Mouse (Mus musculus): ENCODE data around the gene Nln.

The Nln gene

DNA sequence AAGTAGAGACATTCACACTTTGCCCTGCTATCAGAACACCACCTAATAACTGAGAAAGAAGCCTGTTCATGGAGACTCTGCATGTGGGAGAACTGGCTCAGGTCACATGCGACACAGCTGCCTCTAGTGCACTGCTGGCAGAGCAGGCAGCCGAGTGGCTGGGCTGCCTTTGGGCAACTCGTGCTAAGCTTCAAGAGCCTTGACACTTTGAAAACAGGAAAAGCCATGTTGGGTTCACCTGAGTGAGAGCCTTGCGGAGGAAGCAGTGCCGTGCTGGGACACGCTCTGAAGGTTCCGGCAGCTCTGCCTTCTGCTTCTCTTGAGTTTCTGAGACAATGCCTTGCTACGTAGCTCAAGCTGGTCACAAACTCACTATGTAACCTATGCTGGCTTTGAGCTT lies 66.7 kb downstream of the Nln start:
- DNase-seq (ENCODE audit: low read depth, low spot score), result peak; percentile 17

DNA sequence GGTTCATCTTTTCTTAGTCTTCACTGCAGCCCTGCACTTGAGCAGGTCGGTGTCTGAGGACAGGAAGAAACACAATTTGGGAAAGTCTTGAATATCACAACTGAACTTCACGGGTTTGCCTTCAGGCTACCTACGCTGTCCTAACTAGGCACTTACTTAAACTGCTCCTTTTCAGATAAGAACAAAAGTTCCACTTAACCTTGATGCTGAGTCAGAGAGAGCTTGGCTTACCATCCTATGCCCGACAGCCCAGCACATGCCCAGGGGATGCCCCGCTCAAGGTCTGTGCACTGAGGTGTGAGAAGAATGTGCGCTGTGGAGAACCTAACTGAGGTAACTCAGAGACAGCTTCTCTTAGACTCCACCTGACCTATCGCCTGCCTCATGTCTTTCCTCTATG lies 67.9 kb downstream of the Nln start:
- peak; percentile 79 for DNase-seq (ENCODE audit: low read depth, low spot score)

DNA sequence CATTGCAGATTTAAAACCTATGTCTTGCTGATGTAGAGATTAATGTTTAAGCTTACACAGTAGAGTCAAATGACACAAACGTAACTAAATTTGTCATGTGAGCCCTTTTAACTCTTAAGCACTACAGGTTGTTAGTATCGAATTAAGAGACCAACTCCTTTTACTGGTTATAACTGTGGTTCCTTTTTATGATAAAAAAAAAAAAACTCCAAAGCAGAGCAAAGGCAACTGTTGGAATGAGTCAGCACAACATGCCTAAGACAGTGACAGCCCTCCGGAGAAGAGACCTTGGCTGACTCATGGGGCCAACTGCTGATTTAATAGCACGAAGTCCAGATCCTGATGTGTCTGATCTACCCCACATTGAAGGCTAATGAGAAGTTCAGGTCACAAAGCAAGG lies 68.5 kb downstream of the Nln start:
- no peak for DNase-seq (ENCODE audit: low read depth, low spot score)

DNA sequence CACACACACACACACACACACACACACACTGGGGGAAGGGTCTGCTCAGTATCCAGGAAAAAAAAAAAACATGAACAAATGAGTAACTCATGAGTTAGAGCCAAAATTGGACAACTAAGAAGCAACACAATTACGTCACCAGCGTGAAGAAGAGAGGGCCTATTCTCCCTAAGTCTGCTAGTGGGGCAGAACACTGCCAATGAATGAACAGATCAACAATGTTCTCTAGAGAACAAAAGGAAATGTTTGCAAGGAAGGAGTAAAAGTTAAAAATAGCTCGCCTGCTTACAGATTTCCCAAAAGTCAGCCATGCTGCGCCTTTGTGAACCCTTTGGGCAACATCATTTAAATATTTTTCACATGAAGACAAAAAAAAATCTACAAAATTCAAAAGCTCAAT lies 69.6 kb downstream of the Nln start:
- DNase-seq (ENCODE audit: low read depth, low spot score), result no peak

DNA sequence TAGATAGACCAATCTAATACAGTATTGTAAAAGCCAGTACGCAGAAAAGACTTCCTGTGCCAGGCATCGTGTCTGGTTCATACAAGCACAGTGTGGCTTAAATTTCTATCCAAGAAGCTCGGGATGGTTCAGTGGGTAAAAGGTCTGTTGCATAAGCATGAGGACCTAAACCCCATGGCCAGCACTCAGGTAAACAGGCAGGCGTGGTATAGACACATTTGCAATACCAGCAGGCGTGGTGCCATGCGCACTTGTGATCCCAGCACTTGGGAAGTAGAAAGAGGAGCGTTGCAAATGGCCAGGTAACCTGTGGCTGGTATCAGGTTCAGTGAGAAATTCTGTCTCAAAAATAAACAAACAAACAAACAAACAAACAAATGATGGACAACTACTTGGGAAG lies 70.5 kb downstream of the Nln start:
- DNase-seq (ENCODE audit: low read depth, low spot score), result no peak

DNA sequence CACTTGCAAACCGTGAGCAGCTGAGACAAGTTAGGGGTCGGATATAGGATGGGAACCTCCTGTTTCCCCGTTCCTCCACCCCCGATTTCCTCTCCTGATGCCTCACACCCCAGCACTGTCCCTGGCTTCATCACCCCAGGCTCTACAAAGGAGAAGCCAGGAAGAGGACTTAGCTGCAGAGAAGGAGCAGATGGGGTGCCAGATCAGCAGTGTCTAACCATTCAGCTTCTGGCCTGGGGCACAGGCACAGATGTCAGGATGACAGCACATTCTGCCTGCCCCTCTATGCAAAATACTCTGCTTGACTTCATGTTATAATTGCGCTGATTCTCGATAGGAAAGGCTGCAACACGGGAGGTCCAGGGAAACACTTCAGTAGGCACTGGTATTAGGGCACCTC lies 71.1 kb downstream of the Nln start:
- DNase-seq (ENCODE audit: low read depth, low spot score), result no peak

DNA sequence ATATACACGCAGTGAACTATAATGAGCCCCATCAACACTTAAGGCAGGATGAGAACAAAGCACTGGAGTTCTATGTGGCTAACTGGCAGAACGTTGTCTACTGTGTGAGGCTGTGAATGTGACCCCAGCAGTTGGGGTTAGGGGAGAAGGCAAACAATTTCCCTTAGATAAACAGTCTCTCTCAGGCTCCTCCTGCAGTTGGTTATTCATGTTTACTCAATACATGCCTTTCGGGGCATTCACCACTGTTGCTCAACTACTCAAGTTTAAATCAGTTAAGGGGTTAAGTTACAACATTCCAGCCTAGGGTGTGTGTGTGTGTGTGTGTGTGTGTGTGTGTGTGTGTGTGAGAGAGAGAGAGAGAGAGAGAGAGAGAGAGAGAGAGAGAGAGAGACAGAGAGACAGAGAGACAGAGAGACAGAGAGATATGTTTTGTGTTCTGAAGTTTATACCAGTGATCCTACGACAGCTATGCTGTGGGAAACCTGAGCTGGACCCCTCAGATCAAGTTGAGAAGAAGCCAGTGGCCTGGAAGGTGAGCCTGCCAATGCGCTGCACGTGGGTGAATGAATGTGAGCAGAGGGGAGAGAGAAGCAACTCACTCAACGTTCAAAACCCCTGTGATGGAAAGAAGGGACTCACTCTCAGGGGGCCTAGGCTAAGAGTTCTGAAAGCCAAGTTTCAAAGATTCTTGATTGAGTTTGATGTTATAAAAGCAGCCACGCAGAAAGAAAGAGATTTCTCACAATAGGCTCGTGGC lies 71.7 kb downstream of the Nln start:
- no peak for DNase-seq (ENCODE audit: low read depth, low spot score)

DNA sequence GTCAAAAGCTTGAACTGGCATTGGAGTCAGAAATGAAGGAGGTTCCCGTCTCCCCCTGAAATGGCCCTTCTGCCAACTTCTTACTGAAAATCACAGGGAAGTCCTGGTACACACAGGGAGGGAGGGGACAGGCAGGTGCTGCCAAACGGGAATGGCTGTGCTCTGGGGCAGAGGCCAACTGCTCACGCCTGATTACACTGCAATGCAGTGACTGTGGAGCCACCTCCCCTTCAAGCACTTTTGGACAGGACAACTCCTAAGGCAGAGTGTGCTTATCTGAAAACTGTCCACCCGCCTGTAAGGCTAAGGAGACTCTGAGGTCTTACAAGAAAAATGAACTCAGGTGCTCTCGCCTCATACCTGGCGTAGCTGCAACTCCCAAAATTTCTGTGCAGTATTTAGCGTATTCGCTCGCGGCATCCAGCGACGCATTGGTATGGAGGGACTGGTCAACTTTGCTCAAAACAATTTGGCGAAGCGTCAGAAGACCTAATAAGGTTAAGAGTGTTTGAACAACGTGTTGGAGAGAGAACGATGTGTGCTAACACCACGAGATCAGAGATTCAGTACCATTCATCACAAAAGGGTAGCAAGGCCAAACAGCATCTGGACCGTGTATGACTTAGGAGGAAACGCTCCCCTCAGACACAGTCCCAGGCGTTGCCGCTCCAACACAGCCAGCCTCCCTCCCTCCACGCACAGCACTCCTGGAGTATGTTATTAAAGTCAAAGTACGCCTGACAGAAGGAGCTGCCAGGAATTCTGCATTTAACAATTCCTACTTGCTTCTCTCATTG lies 72.7 kb downstream of the Nln start:
- no peak for DNase-seq (ENCODE audit: low read depth, low spot score)

DNA sequence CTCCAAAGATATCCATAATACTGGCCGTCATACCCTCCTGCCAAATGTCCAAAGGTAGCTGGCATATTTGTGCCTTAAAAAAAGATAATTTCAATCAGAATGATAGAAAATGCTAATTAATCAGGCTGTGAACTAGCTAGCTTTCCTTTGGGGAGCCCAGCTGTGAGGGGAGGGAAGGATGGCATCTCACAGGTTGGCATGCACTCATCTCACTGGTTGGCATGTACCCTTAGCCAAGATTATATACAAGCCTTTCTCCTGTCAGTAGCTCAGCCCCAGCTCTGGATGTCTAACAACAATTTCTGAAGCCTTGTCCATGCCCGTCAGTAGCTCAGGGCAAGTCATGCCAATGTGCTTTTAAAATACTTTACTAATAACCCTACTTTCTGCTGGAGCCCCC lies 73.8 kb downstream of the Nln start:
- DNase-seq (ENCODE audit: low read depth, low spot score), result no peak

DNA sequence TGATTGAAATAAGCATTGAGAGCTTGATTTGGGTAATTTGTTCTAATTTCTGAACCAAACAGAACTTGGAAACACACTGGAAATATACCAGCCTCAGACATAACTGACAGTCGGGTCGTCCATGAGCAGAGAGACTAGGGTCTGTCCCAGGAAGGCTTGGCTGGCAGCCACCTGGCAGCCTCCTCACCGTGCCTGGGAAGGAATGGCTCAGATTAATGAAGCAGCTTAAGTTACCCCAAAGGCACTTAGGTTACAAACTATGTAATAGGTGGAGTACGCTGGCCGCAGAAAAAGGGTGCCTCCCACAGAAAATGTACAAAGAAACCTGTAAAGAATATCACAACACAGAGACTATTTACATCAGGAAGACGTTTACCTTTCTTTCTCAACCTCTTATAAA lies 74.6 kb downstream of the Nln start:
- DNase-seq (ENCODE audit: low read depth, low spot score), result no peak

DNA sequence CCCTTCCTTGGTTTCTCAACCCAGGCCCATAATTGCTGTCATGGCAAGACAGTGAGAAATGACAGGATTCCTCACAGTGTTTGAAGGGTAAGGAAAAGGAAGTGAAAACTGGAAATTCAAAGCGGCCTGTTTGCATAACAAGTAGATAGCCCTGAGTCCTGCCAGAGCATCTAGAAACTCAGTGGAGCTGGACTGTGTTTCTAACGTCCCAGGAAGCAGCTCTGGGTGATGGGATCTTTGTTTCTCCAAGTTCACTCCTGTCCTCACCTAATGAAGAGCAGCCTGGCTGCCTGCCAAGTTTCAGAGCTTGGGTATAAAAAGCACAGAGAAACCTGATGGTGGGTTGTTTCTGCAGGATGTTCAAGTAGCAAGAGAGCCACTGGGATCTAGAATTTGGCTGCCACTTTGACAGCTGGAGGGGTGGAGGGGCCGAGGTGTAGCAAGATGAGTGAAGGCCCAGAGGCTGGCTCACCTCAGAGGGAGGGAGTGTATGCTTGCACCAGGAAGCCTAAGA lies 76.7 kb downstream of the Nln start:
- peak; percentile 52 for DNase-seq (ENCODE audit: low read depth, low spot score)

DNA sequence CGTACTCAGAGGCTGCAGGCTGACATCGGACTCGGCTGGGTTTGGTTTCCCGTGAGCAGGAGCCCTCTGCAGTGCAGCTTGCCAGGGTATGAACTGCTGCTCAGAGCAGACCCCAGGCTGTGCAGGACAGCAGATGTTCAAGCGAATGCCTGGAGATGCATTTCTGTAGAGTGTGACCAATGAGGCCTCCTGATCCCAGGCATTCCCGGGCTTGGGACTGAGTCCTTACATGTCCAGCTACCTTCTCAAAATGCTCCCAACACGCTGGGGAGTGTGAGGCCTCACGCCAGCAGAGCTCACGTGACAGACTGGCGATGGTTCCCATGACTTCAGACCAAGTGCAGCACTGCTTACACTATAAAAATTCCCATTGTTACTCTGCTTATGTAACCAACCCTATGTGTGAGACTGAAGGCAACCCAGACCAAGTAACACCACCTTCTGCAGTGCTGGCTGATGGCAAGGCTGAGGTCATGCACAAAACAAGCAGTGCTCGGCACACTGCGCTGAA lies 77.5 kb downstream of the Nln start:
- DNase-seq (ENCODE audit: low read depth, low spot score), result no peak

DNA sequence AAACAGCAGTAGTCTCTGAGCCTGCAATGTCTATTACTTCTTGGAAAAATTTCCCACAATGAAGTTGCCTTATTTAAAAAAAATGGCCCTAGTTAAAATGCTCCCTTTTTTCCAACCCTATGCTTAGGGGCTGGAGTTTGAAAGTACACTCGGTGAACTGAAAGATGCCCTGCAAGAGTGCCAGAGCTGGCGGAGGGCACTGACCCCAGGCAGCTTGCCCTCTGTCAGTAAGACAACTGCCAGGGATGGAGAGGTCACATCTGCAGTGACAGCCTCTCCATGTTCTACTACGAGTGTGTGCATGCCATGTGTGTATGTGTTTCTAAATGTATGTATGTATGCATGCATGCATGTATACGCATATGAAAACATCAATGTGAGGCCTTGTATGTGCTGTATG lies 78.5 kb downstream of the Nln start:
- no peak for DNase-seq (ENCODE audit: low read depth, low spot score)

DNA sequence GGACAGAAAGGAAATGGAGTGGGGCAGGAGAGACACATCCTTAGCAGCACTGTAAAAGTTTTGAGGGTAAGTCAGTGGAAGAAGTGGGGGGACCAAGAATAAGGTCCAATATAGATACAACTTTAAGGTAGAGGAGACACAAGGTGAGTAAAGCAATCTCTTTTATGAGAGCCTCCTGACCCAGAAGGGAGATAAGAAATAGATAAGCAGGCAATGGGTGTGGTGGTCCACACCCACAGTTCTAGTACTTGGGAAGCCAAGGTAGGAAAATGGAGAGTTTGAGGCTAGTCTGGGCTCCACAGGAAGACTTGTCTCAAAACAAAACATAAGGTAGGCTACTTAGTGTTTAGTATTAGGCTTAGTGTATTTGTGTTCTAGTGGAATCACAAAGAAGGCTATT lies 79.9 kb downstream of the Nln start:
- DNase-seq (ENCODE audit: low read depth, low spot score), result no peak

DNA sequence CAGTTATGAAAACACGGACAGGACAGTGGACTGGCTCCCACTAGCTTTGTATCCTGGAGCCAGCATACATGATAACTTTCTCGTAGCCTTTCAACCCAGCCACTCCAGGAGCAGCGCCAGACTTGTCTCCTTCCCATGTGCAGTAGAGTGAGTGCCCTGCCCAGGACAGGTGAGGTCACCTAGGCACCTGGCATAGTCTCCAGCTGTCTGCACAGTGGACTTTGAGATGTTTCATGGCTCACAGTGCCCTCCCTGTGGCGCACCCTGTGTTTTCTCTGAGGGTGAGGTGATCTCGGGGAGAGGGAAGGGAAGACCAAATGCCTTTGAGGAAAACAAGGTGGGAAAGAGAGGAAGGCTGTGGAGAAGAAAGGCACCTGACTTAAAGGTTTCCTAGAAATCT lies 80.3 kb downstream of the Nln start:
- no peak for DNase-seq (ENCODE audit: low read depth, low spot score)

DNA sequence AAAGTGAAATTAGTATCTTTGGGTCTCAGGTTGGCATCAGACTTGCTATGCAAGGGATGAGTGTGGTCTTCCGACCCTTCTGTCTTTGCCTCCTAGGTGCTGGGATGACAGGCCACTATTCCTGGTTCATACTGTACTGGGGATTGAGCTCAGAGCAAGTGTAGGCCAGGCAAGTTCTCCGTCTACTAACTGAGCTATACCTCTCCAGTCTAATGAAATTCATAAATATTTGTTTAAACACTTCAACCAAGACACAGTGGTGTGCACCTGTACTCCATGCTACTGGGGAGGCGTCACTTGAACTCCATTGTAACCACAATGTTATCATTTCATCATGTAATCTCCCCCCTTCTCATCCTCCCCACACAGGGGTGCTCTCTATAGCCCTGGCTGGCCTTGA lies 82.9 kb downstream of the Nln start:
- DNase-seq (ENCODE audit: low read depth, low spot score), result no peak

DNA sequence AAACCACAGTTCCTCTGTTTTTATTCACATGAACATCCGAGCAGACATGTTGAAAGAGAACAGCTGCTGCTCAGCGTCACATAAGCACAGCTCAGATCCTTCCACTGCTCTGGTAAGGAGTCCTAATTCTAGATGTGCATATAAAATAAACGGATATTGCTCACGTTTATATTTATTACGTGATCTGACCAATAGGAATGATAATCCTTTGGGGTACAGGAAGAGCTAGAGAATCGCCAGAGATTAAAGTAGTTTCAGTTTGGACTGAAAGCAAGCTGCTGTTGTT lies 83.8 kb downstream of the Nln start:
- no peak for DNase-seq (ENCODE audit: low read depth, low spot score)

DNA sequence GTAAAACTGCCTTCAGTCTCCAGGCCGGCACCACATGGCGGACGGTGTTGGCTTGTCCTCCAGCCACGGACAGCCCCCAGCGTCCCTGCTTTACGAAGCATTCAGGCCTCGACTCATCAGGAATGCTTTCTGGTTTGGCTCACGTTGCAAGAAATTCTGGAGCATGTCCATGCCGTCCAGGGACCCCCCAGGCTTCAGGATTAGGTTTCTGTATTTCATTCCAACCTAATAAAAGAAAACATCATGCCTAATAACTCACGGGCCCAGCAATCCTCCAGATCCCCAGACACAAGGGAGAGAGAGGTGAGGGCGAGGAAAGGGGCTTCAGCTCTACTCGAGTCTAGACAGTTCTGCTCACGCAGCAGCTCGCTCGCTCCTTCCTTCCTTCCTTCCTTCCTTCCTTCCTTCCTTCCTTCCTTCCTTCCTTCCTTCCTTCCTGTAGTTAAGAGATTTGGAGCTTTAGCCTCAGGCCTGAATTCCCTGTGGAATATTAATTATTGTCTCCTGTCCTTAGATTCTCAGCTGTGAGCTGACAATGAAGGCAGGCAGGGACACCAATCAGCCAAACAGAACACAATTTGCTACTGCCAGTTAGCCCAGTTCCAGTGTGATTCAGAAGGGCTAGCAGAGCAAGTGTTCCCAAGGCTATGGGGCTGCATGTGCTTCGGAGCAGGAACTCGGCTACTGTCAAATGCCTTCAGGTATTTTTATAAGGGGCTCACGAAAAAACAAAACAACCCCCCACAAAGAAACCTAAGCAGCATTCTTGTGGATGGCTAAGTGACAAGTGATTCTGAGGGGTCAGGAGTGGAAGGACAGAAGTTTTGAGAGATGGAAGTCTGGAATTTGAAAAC lies 84.3 kb downstream of the Nln start:
- DNase-seq (ENCODE audit: low read depth, low spot score), result no peak

DNA sequence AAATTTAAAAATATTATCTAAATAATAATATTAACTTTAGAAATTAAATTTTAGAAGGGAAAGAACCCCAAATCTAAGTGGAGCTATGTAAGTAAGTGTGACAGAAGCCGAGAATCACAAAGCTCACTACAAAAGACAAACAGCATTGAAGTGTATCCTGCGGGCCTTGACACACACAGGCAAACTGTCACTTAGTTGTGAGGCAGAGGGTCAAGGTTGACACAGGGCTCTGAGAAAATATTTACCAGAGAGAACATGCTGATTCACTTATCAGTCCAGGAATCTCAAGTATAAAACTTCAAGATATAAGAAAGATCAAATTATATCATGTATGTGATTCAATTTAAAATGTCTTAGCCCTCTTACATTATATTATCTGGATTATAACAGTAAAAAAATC lies 85.1 kb downstream of the Nln start:
- DNase-seq (ENCODE audit: low read depth, low spot score), result no peak

DNA sequence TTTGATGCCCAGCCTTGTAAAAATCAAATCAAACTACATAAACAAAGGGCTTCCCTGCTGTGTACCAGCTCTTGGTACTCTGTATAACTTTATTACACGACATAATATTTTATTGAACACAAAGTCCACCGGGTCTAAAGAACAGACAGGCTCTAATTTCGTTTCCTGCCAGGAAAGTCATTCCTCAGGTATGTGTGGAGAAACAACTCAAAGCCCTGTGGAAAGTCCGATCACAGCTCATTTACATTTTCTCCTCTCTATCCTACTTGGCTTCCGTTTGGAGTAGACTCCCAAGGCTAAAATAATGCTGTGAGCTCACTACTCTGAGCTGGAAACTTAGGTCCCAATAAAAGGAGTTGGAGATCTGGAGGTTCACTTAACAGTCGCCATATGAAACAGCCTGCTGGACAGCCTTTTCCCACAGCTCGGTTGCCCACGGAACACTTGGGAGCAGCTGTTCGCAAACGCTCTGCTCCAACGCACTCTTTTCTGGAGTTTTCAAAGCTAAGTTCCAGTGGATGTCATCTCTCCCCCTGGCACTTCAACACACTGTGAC lies 86.0 kb downstream of the Nln start:
- DNase-seq (ENCODE audit: low read depth, low spot score), result no peak

DNA sequence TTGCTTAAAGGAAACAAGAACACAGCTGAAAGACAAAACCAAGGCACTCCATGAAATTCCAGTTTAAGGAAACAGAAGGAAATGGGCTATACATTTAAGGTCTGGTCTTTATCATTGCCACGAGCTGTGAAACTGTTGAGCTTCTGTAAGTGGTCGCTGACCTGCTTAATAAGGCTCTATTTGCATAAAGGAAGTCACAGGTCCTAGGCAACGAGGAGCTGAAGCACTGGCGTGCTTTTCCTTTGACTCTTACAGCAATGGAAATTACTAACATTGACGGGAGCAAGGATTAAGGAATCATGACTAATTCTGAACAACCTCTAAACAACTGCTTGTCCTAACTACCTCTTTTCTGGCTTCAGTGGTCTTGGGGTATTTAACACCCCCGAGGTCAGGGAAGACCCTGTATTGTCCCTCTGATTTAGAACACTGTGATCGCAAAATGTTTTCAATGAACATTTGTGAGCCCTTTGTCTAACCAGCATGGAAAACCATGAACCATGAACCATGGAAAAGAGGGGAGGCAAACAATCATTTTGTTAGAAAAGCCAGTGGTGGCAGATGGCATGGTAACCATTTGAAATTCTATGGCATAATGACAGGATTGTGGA lies 90.8 kb downstream of the Nln start:
- DNase-seq (ENCODE audit: low read depth, low spot score), result no peak
